Mouse (Mus musculus): Measurements from ENCODE around the gene Thoc7.

DNA sequence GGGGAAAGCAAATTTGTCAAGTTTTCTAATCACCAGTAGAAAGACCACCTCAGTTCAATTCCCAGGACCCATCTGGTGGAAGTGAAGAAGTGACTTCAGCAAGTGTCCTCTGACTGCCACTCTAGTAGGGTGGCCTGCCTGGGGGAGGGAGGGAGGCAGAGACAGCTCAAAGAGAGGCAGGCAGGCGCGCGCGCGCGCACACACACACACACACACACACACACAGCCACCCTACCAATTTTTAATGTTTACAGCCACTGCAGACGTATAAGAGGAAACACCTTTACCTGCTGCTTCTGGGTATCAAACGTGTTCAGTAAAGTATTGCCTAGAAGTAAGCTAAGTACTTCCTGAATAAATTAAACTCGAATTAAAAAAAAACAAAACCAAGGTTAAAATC is 1.6 kb downstream of the Thoc7 start:
- TF ChIP-seq CTCF (IDR thresholded peaks at IDR 0.05; ENCODE audit: low read depth, low read length) (no peak), GATA1 (IDR thresholded peaks at IDR 0.05; ENCODE audit: borderline replicate concordance, low read length) (no peak)

Measured in G1E (cell line).